Mouse (Mus musculus): ENCODE data around the gene Olfr222. TPM values are rescaled to one million over a fixed set of nuclear protein-coding genes. Genes with fewer than 3 reads are reported as not detected.

Gene Olfr222
- polyA plus RNA-seq, 1 experiment from 2014 or later, result not detected

DNA sequence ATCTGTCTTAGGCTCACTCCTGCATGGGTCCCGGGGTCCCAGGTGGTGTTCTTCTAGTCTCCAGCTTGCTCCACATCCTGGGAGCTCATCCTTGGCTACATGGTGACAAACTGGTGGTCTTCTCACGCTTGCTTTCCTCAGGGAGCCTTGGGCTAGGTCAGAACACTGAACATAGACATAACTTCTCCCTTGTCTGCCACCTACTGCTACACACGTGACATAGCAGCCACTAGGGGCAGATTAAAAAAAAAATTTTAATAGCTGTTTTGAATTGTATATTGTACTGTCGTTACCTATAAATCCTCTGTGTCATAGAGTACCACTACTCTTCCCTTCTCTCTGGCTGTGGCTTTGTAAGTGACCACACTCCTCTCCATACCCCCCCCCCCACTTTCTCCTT, 20.1 kb upstream of the Olfr222 start:
- Histone ChIP-seq H3K9me3 (ENCODE audit: control insufficient read depth, low read length) (no peaks in the 10 kb centered on the region), H3K27ac (ENCODE audit: low read length) (no peak overlapping the region), H3K27me3 (replicated peaks; ENCODE audit: control insufficient read depth, insufficient read depth, low read length) (no peaks in the 10 kb centered on the region), H3K9ac (ENCODE audit: low read depth, low read length) (no peak overlapping the region), H3K4me1 (ENCODE audit: control insufficient read depth, insufficient read depth, low read length) (no peaks in the 10 kb centered on the region), H3K36me3 (ENCODE audit: control insufficient read depth, insufficient read depth, low read length) (no peaks in the 10 kb centered on the region), H3K4me2 (ENCODE audit: low read depth, low read length) (no peak overlapping the region), H3K4me3 (ENCODE audit: low read length) (no peak overlapping the region)
- WGBS, result 42% methylated on average over 4 of the region's 4 CpGs
- no peak for ATAC-seq

DNA sequence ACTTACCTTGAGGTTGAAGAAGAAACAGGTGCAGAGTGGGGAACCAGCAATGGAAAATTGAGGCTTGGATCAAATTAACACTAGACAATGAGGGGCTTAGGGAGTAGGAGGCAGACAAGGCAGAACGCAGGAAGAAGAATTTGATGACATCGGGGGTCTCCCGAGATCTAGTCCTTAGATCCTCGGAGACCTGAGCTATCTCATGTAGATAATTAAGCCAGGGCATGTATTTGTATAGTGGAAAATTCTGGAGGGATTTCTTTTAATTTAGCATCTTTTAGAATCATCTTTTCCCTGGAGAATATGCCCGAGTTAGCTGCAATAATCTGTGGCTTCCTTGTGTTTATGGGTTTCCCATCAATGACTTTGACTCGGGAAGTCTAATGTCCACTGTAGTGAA, 17.2 kb upstream of the Olfr222 start, which contains the start of gene Olfr223:
Gene Olfr223 (minus strand): TSS at position 101 of the 400 bp plus-strand sequence.
- Histone ChIP-seq H3K27ac (ENCODE audit: low read length) (no peak within 1 kb of the TSS), H3K4me1 (ENCODE audit: control insufficient read depth, insufficient read depth, low read length) (no peaks in the 10 kb centered on the region), H3K4me2 (ENCODE audit: low read depth, low read length) (no peak within 1 kb of the TSS), H3K36me3 (ENCODE audit: control insufficient read depth, insufficient read depth, low read length) (no peaks in the 10 kb centered on the region), H3K9me3 (ENCODE audit: control insufficient read depth, low read length) (no peaks in the 10 kb centered on the region), H3K4me3 (ENCODE audit: low read length) (no peak within 1 kb of the TSS), H3K27me3 (replicated peaks; ENCODE audit: control insufficient read depth, insufficient read depth, low read length) (no peaks in the 10 kb centered on the region), H3K9ac (ENCODE audit: low read depth, low read length) (no peak within 1 kb of the TSS)
- ATAC-seq, result no peak
- 79% methylated on average over 6 of the region's 6 CpGs for WGBS

DNA sequence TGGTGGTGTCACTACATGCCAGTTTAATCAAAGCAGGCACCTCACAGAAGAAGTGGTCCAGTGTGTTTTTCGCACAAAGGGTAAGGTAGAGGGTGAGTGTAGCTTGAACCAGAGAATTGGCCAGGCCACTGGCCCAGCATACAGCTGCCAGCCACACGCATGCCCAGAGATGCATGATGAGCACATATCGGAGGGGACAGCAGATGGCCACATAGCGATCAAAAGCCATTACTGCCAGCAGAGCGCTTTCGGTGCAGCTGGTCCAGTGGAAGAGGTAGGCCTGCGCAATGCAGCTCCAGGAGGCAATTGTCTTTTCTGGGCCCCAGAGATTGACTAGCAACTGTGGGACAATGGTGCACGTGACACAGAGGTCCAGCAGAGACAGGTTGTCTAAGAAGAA, 13.5 kb upstream of the Olfr222 start:
- ATAC-seq, result no peak
- Histone ChIP-seq H3K4me2 (ENCODE audit: low read depth, low read length) (no peak overlapping the region), H3K36me3 (ENCODE audit: control insufficient read depth, insufficient read depth, low read length) (no peaks in the 10 kb centered on the region), H3K27ac (ENCODE audit: low read length) (no peak overlapping the region), H3K4me1 (ENCODE audit: control insufficient read depth, insufficient read depth, low read length) (no peaks in the 10 kb centered on the region), H3K27me3 (replicated peaks; ENCODE audit: control insufficient read depth, insufficient read depth, low read length) (no peaks in the 10 kb centered on the region), H3K9me3 (ENCODE audit: control insufficient read depth, low read length) (no peaks in the 10 kb centered on the region), H3K4me3 (ENCODE audit: low read length) (no peak overlapping the region), H3K9ac (ENCODE audit: low read depth, low read length) (no peak overlapping the region)
- 86% methylated on average over 8 of the region's 8 CpGs for WGBS

DNA sequence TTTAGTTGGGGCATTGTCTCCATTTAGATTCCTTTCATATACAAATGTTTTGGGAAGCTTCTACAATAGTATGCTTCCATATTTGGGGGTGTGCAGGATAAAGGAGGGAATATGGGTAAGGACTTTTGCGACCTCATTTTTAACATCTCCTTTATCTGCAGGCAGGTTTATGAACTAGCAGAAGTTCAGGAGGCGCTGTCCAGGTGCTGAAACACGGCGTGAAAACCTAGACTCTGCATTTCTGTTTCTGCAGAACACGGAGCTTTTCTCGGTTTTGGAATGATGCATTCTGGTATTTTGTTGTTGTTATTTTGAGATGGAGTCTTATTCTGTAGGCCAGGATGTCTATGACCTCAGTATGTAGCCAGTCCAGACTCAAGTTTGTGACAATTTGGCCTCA, 8.5 kb upstream of the Olfr222 start:
- no peaks in the 10 kb centered on the region for H3K4me1 ChIP-seq (ENCODE audit: control insufficient read depth, insufficient read depth, low read length)
- H3K27ac ChIP-seq (ENCODE audit: low read length), result no peak overlapping the region
- H3K27me3 ChIP-seq (replicated peaks; ENCODE audit: control insufficient read depth, insufficient read depth, low read length), result no peaks in the 10 kb centered on the region
- H3K4me3 ChIP-seq (ENCODE audit: low read length), result no peak overlapping the region
- H3K36me3 ChIP-seq (ENCODE audit: control insufficient read depth, insufficient read depth, low read length), result no peaks in the 10 kb centered on the region
- H3K9me3 ChIP-seq (ENCODE audit: control insufficient read depth, low read length), result no peaks in the 10 kb centered on the region
- H3K4me2 ChIP-seq (ENCODE audit: low read depth, low read length), result no peak overlapping the region
- no peak for ATAC-seq
- H3K9ac ChIP-seq (ENCODE audit: low read depth, low read length), result no peak overlapping the region
- WGBS, result 21% methylated on average over 6 of the region's 6 CpGs

DNA sequence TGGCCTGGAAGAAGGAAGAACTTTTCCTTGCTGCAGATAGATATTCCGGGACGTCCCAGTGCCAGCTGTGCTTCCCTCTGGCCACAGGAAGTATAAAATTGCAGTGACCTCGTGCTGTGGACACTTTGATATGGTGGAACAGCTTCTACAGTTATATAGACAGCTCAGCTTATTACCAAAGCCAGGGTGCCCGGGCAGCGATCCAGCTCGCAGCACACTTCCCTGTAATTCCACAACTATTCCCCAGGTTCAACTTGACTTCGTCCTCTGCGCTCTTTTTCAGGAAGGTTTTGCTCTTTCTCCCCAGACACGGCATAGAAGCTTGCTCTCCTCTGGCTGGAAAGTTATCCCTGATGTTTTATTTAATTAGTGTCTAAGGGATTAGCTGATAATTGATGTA, 309 bp downstream of the Olfr222 start:
- H3K4me2 ChIP-seq (ENCODE audit: low read depth, low read length), result no peak overlapping the region
- WGBS, result 55% methylated on average over 9 of the region's 9 CpGs
- peaks cover 5% of the 10 kb centered on the region; the same call in 1 of the 2 replicates for H3K27me3 ChIP-seq (replicated peaks; ENCODE audit: control insufficient read depth, insufficient read depth, low read length)
- no peak for ATAC-seq
- no peak overlapping the region for H3K9ac ChIP-seq (ENCODE audit: low read depth, low read length)
- H3K36me3 ChIP-seq (ENCODE audit: control insufficient read depth, insufficient read depth, low read length), result no peaks in the 10 kb centered on the region
- H3K27ac ChIP-seq (ENCODE audit: low read length), result no peak overlapping the region
- H3K9me3 ChIP-seq (ENCODE audit: control insufficient read depth, low read length), result no peaks in the 10 kb centered on the region
- no peaks in the 10 kb centered on the region for H3K4me1 ChIP-seq (ENCODE audit: control insufficient read depth, insufficient read depth, low read length)
- H3K4me3 ChIP-seq (ENCODE audit: low read length), result no peak overlapping the region

DNA sequence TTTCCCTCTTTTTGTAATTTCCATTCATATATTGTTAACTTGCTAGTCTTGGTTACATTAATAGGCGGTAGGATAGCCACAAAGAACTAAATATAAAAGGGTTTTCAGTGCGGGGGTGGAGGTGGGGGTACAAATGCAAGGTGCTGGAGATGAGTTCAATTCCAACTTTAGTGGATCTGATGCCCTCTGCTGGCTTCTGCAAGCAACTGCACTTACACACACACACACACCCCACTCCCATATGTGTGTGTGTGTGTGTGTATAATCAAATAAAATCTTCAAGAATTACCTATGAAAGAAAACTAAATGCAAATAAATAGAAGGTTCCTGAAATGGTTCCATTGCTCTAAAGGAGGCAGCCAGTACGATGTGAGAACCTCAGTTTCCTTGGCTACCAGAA, 6.7 kb downstream of the Olfr222 start:
- H3K9ac ChIP-seq (ENCODE audit: low read depth, low read length), result no peak overlapping the region
- H3K27ac ChIP-seq (ENCODE audit: low read length), result no peak overlapping the region
- 67% methylated on average over 3 of the region's 3 CpGs for WGBS
- no peak overlapping the region for H3K4me2 ChIP-seq (ENCODE audit: low read depth, low read length)
- ATAC-seq, result no peak
- H3K4me1 ChIP-seq (ENCODE audit: control insufficient read depth, insufficient read depth, low read length), result no peaks in the 10 kb centered on the region
- H3K36me3 ChIP-seq (ENCODE audit: control insufficient read depth, insufficient read depth, low read length), result no peaks in the 10 kb centered on the region
- H3K4me3 ChIP-seq (ENCODE audit: low read length), result no peak overlapping the region
- peaks cover 5% of the 10 kb centered on the region; the same call in 1 of the 2 replicates for H3K27me3 ChIP-seq (replicated peaks; ENCODE audit: control insufficient read depth, insufficient read depth, low read length)
- no peaks in the 10 kb centered on the region for H3K9me3 ChIP-seq (ENCODE audit: control insufficient read depth, low read length)

DNA sequence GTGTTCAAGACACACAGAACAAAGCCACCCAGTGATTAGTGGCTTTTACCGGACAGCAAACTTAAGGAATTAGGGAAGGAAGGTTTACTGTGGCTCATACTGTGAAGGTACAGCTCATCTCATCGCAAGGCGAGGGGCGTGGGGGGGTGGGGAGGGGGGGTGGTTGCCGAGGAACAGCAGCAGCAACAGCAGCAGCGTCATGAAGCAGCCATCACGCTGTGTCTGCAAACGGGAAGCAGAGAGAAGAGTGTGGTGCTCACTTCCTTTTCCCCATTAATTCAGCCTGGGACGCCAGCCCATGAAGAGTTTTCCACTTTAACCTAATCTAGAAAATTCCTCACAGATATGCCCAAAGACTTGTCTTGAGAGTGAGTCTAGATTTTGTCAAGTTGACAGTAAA, 13.2 kb downstream of the Olfr222 start:
- Histone ChIP-seq H3K36me3 (ENCODE audit: control insufficient read depth, insufficient read depth, low read length) (no peaks in the 10 kb centered on the region), H3K27me3 (replicated peaks; ENCODE audit: control insufficient read depth, insufficient read depth, low read length) (no peaks in the 10 kb centered on the region), H3K4me3 (ENCODE audit: low read length) (no peak overlapping the region), H3K9me3 (ENCODE audit: control insufficient read depth, low read length) (no peaks in the 10 kb centered on the region), H3K4me2 (ENCODE audit: low read depth, low read length) (no peak overlapping the region), H3K4me1 (ENCODE audit: control insufficient read depth, insufficient read depth, low read length) (no peaks in the 10 kb centered on the region), H3K27ac (ENCODE audit: low read length) (no peak overlapping the region), H3K9ac (ENCODE audit: low read depth, low read length) (no peak overlapping the region)
- WGBS, result 63% methylated on average over 9 of the region's 9 CpGs
- ATAC-seq, result no peak

DNA sequence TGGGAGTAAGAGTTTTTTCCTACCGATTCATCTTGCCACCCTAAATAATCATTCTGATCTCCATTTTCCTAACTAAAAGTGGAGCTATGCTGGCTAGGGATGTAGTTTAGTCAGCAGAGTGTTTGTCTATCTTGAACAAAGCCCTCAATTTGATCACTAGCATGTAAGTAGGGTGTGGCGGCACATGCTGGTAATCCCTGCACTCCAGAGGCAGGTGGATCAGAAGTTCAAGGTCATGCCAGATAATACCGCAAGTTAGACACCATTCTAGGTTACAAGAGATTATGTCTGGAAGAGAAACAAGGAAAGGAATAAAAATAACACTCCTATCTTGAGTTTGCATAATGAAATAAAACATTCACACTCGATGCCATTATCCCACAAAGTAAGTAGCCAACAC, 13.7 kb downstream of the Olfr222 start:
- no peak for ATAC-seq
- Histone ChIP-seq H3K27ac (ENCODE audit: low read length) (no peak overlapping the region), H3K36me3 (ENCODE audit: control insufficient read depth, insufficient read depth, low read length) (no peaks in the 10 kb centered on the region), H3K27me3 (replicated peaks; ENCODE audit: control insufficient read depth, insufficient read depth, low read length) (no peaks in the 10 kb centered on the region), H3K4me2 (ENCODE audit: low read depth, low read length) (no peak overlapping the region), H3K9ac (ENCODE audit: low read depth, low read length) (no peak overlapping the region), H3K4me1 (ENCODE audit: control insufficient read depth, insufficient read depth, low read length) (no peaks in the 10 kb centered on the region), H3K9me3 (ENCODE audit: control insufficient read depth, low read length) (no peaks in the 10 kb centered on the region), H3K4me3 (ENCODE audit: low read length) (no peak overlapping the region)
- 89% methylated on average over 4 of the region's 4 CpGs for whole genome bisulfite sequencing

DNA sequence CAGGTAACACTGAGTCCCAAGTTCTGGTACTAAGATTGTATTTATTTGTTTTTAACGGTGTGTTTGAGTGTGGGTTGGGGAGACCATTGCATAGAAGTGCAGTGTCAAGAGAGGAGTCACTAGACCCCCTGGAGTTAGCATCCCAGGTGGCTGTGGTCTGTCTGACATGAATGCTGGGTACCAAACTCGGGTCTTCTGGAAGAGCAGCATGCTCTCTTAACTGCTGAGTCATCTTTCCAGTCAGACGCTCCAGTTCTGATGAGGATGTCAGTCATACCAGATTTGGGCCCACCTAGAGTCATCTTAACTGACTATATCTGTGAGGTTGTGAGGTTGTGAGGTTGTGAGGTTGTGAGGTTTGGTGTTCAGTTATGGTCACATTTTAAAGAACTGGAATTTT, 15.1 kb downstream of the Olfr222 start:
- H3K4me2 ChIP-seq (ENCODE audit: low read depth, low read length), result no peak overlapping the region
- no peak overlapping the region for H3K4me3 ChIP-seq (ENCODE audit: low read length)
- H3K4me1 ChIP-seq (ENCODE audit: control insufficient read depth, insufficient read depth, low read length), result no peaks in the 10 kb centered on the region
- no peak for ATAC-seq
- H3K9me3 ChIP-seq (ENCODE audit: control insufficient read depth, low read length), result no peaks in the 10 kb centered on the region
- 75% methylated on average over 3 of the region's 3 CpGs for WGBS
- no peaks in the 10 kb centered on the region for H3K27me3 ChIP-seq (replicated peaks; ENCODE audit: control insufficient read depth, insufficient read depth, low read length)
- no peaks in the 10 kb centered on the region for H3K36me3 ChIP-seq (ENCODE audit: control insufficient read depth, insufficient read depth, low read length)
- H3K9ac ChIP-seq (ENCODE audit: low read depth, low read length), result no peak overlapping the region
- no peak overlapping the region for H3K27ac ChIP-seq (ENCODE audit: low read length)

DNA sequence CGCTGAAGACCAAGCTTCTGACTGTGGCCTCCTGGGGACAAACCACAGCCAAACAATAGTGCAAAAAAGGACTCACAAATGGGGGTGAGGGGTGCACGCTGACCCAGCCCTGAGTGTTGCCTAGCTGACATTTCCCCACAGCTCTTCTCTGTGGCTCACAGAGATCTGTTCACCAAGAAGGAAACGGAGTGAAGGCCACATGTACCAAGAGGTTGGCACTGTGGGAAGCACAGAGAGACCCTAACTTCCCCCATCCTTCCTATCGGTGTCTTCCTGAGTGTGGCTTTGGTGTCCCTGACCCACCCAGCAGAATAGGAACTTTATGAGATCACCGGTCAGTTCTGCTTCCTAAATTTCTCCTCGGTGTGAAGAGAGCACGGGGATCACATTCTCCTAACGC, 21.5 kb downstream of the Olfr222 start:
- Histone ChIP-seq H3K27me3 (replicated peaks; ENCODE audit: control insufficient read depth, insufficient read depth, low read length) (no peaks in the 10 kb centered on the region), H3K36me3 (ENCODE audit: control insufficient read depth, insufficient read depth, low read length) (no peaks in the 10 kb centered on the region), H3K27ac (ENCODE audit: low read length) (no peak overlapping the region), H3K4me3 (ENCODE audit: low read length) (no peak overlapping the region), H3K4me1 (ENCODE audit: control insufficient read depth, insufficient read depth, low read length) (no peaks in the 10 kb centered on the region), H3K4me2 (ENCODE audit: low read depth, low read length) (no peak overlapping the region), H3K9ac (ENCODE audit: low read depth, low read length) (no peak overlapping the region), H3K9me3 (ENCODE audit: control insufficient read depth, low read length) (no peaks in the 10 kb centered on the region)
- ATAC-seq, result no peak
- WGBS, result 84% methylated on average over 8 of the region's 8 CpGs

Measured in intestine, embryonic 16.5 days (tissue).